Mouse (Mus musculus): ENCODE data around the gene Lipi. TPM values are rescaled to one million over a fixed set of nuclear protein-coding genes. Genes with fewer than 3 reads are reported as not detected.

Lipi gene
- 0.30 TPM in 1 of 2 replicates, not detected in the other for polyA plus RNA-seq (2015; fragmentation: Nextera tagmentation; extraction: Ambion mirVana)

DNA sequence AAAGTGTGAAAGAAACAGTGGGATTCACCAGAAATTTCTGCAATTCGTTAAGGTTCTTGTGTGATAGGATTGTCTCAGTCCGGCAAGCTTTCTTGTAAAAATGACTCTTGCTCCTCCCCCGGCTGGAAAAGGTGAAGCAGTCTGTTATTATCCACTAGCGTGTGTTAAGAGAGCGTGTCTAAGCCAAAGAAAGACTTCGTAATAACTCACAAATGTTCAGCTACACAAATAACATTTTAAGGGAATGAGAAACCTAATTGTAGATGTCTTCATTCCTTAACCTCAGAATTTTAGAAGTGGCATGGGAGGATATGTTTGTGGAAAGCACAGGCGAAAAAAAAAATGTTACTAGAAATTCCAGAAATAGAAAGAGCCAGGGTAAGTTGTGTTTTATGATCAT, at the start of gene Lipi:
Lipi (minus strand) TSS at position 101 of the 400 bp plus-strand sequence.
- Histone ChIP-seq H3K9ac (no peak within 1 kb of the TSS), H3K4me1 (no peaks in the 10 kb centered on the region), H3K27ac (no peak within 1 kb of the TSS), H3K36me3 (no peaks in the 10 kb centered on the region), H3K4me3 (replicated peaks) (no peak within 1 kb of the TSS), H3K4me2 (no peak within 1 kb of the TSS), H3K27me3 (no peaks in the 10 kb centered on the region), H3K9me3 (replicated peaks) (no peaks in the 10 kb centered on the region)
- no peak for ATAC-seq (replicated peaks; ENCODE audit: low FRiP score)
- 65% methylated on average over 7 of the region's 7 CpGs for WGBS

DNA sequence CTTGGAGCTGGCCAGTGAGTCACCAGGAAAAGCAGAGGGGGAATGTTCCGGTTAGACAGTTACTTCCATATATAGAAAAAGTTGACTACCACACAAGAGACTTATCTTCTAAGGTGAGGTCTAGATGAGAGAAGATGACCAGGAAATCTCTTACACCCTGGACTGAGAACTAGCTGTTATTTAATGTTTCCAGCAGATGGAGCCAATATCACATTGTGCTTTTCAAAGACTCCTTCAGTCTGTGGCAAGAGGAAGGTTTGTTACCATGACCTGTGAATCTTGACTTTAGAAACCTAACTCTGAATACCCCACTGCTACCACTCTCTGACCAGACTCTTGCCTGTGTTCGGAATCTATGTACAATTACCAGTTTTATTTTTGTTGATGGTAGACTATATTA, 42.0 kb upstream of the Lipi start:
- H3K27ac ChIP-seq, result no peak overlapping the region
- 87% methylated on average over 2 of the region's 2 CpGs for WGBS

DNA sequence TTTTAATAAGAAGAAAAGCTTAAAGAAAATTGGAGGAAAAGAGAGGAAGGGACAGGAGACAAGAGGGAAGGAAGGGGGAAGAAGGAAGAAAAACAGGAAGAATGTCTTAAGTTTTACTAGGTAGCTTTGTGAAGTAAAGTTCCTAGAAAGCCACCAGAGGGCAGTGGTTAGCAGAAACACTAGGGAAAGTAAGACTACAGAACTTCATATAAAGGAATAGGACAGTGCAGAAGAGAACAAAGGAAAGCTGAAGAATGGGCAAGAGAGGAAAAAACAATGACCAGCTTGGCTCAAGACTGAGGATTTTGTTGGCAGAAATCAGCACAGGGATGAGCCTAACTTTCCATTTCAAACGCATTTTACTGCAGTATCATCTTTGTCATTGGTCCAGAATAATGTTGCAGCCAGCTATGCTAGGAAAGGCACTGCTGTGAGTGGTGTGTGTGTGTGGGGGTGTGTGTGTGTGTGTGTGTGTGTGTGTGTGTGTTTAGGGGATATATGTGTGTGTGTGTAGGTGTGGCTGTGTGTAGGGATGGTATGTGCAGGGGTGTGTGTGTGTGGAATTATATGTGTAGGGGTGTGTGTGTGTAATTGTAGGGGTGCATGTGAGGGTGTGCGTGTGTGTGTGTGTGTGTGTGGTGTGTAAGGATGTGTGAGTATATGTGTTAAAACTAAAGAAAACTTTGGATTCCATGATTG, 31.9 kb upstream of the Lipi start:
- Histone ChIP-seq H3K27me3 (no peaks in the 10 kb centered on the region), H3K9ac (no peak overlapping the region), H3K9me3 (replicated peaks) (no peaks in the 10 kb centered on the region), H3K36me3 (no peaks in the 10 kb centered on the region), H3K4me1 (no peaks in the 10 kb centered on the region), H3K4me2 (no peak overlapping the region), H3K27ac (no peak overlapping the region), H3K4me3 (replicated peaks) (no peak overlapping the region)
- 0 out of 2 replicates have a peak, but pooled peaks have one; percentile 62 for ATAC-seq (replicated peaks; ENCODE audit: low FRiP score)
- WGBS, result 80% methylated on average over 2 of the region's 2 CpGs

More for the DNA sequence above, 42.0 kb upstream of the Lipi start:
- H3K4me2 ChIP-seq, result no peak overlapping the region
- H3K9ac ChIP-seq, result no peak overlapping the region
- no peaks in the 10 kb centered on the region for H3K9me3 ChIP-seq (replicated peaks)
- no peaks in the 10 kb centered on the region for H3K27me3 ChIP-seq
- ATAC-seq (replicated peaks; ENCODE audit: low FRiP score), result no peak
- H3K4me1 ChIP-seq, result no peaks in the 10 kb centered on the region
- no peaks in the 10 kb centered on the region for H3K36me3 ChIP-seq
- H3K4me3 ChIP-seq (replicated peaks), result no peak overlapping the region

DNA sequence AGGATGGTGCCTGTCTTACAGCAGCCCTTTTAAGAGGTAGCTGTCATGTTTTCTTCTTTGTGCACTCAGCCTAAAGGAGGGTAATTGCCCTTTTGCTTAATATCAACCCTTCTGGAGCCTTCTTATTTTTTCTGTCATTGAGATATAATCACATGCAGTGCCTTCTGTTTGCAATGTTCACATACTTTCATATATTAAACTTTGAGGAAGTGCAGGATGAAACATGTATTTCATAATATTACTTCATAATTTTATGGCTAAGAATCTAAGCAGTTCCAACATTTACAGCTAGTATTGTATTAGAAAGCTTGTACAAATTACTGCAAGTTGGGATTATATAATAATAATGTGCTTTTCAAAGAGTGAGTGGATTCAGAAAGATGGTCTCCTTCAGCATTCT, 26.7 kb upstream of the Lipi start:
- Histone ChIP-seq H3K36me3 (no peaks in the 10 kb centered on the region), H3K4me1 (no peaks in the 10 kb centered on the region), H3K9me3 (replicated peaks) (no peaks in the 10 kb centered on the region), H3K4me2 (no peak overlapping the region), H3K4me3 (replicated peaks) (no peak overlapping the region), H3K9ac (no peak overlapping the region), H3K27me3 (no peaks in the 10 kb centered on the region), H3K27ac (no peak overlapping the region)
- no peak for ATAC-seq (replicated peaks; ENCODE audit: low FRiP score)

DNA sequence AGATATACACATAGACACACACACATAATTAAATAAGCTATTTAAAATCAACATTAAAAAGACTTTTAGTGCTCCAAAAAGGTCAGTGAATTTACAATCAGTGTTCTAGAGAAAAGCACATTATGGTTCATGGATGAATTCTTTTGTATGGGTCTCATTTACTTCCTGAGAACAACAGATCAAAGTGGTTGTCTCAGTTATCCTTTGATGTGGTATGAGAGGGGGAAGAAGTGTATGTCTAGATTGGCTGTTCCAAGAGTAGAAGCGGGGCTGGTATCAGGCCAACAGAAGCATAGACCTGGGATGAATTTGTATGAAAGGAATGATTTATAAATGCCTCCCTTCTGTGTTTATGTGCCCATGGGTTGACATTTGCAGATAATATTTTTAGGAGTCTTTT, 20.6 kb upstream of the Lipi start:
- Histone ChIP-seq H3K27ac (no peak overlapping the region), H3K4me3 (replicated peaks) (no peak overlapping the region), H3K9me3 (replicated peaks) (no peaks in the 10 kb centered on the region), H3K36me3 (no peaks in the 10 kb centered on the region), H3K4me1 (no peaks in the 10 kb centered on the region), H3K27me3 (no peaks in the 10 kb centered on the region), H3K9ac (no peak overlapping the region), H3K4me2 (no peak overlapping the region)
- 61% methylated on average over 1 of the region's 1 CpGs for WGBS
- no peak for ATAC-seq (replicated peaks; ENCODE audit: low FRiP score)

DNA sequence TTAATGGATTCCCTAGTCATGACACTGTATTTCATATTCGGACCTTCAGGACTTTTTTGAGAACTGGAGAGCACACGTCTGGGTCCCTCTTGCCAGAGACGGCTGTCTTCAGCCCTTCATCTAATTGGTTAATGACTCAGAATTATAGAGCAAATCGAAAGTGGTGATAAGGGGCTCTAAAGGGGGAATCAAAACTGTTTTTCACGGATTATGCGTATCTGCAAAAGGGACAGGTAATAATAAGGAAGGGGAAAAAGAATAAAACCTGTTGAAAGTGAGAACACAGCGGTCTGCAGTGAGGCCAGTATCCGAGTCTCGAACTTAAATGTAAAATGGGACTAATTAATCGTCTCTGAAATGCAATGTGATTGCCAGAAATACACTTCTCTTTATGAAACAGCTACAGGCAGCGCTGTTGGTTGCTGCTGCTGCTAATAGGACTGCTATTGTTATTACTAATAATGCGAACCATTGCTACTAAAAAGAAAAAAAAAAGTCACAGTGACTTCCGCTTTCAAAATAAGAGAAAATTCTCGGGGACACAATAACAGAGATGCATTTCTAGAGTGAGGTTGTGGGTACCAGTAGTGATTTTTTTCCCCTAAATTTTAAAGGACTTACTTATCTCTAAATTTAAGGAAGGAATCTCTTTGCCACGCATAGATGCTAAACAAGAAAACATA, 7.8 kb upstream of the Lipi start:
- Histone ChIP-seq H3K4me3 (replicated peaks) (peak overlapping the region; percentile 75), H3K36me3 (no peaks in the 10 kb centered on the region), H3K27ac (no peak overlapping the region), H3K27me3 (peaks cover 12% of the 10 kb centered on the region; the same call in 1 of the 2 replicates), H3K9me3 (replicated peaks) (no peaks in the 10 kb centered on the region), H3K4me2 (peak overlapping the region; percentile 94), H3K4me1 (peaks cover 4% of the 10 kb centered on the region; the same call in 1 of the 2 replicates), H3K9ac (peak overlapping the region; percentile 42; the same call in 1 of the 2 replicates)
- 13% methylated on average over 15 of the region's 15 CpGs for WGBS
- peak; percentile 30; the same call in 1 of the 2 replicates for ATAC-seq (replicated peaks; ENCODE audit: low FRiP score)

DNA sequence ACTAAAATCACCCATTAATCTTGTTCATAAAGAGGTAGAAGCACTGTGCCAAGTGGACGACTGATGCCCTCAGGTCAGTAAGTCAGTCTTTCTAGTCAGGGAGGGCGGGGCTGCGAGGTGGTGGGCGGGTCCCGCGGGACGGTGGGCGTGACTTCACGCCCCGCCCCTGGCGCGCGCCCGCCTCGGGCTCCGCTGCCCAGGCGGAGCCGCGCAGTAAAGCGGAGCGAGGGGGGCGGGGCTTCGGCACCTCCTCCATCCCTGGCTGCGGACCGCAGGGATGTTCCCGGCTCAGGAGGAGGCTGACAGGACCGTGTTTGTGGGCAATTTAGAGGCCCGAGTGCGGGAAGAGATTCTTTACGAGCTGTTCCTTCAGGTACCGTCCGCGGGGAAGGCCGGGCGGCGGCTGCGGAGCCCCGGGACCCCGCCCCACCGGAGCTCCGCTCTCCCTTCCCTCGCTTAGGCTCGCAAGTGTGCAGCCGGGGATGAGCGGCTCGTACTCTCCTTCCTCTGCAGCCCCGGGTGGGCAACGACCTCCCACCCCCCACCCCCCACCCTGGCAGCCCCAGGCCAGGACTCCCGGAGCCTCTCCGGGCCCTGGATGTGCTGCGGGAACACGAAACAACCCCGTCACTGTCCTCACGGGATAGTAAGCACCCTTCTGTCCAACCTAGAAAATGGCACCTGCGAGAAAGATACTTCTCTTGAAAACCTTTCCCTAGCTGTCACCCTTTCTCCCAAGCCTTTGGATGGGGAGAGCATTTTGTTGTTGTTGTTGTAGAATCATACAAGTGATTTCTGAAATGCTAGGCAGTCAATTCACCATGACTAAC, 7.0 kb upstream of the Lipi start, which contains the start of gene Rbm11:
Rbm11 (plus strand) TSS at position 174 of the 830 bp plus-strand sequence.
- Histone ChIP-seq H3K4me1 (peaks cover 4% of the 10 kb centered on the region; the same call in 1 of the 2 replicates), H3K9ac (peak within 1 kb of the TSS; percentile 42), H3K27ac (no peak within 1 kb of the TSS), H3K4me2 (peak within 1 kb of the TSS; percentile 94), H3K9me3 (replicated peaks) (no peaks in the 10 kb centered on the region), H3K4me3 (replicated peaks) (peak within 1 kb of the TSS; percentile 75), H3K36me3 (no peaks in the 10 kb centered on the region), H3K27me3 (peaks cover 12% of the 10 kb centered on the region; the same call in 1 of the 2 replicates)
- WGBS, result under 1% methylated on average over 55 of the region's 55 CpGs
- peak; percentile 99 for ATAC-seq (replicated peaks; ENCODE audit: low FRiP score)

DNA sequence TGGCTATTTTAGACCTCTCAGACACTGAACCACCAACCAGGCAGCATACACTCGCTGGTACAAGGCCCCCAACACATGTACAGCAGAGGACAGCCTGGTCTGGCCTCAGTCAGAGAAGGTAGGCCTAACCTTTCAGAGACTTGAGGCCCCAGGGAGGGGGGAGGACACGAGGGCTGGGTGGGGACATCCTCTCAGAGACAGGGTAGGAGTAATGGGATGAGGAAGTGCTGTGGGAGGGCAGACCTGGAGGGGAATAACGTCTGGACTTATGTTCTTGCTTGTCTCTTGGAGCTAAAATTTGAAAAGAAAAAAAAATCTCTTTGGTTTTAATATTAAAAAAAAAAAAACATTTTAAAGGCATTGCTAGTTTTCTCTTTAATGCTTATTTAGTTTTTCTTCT, 605 bp upstream of the Lipi start:
- H3K27me3 ChIP-seq, result no peaks in the 10 kb centered on the region
- H3K4me3 ChIP-seq (replicated peaks), result no peak overlapping the region
- ATAC-seq (replicated peaks; ENCODE audit: low FRiP score), result no peak
- H3K4me1 ChIP-seq, result no peaks in the 10 kb centered on the region
- H3K27ac ChIP-seq, result no peak overlapping the region
- whole genome bisulfite sequencing, result 18% methylated on average over 3 of the region's 3 CpGs
- no peak overlapping the region for H3K9ac ChIP-seq
- H3K9me3 ChIP-seq (replicated peaks), result no peaks in the 10 kb centered on the region
- H3K4me2 ChIP-seq, result no peak overlapping the region
- no peaks in the 10 kb centered on the region for H3K36me3 ChIP-seq

DNA sequence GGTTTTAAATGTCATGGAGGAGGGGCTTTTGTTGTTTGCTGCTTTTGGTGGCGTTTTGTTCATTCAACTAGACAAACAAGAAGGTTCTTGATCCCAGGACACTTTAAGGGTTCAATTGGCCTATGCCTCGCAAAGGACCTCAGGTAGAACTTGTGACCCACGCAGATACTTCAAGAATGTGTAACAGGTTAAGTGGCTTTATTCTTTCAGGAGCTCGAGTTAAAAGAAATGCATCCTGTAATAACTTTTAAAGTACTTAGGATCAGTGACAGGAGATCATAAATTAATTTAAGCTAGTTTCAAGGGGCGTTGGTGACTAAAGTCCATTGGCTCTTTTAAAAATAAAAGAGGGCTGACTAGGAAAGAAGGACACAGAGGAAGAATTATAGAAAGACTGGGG, 3.6 kb downstream of the Lipi start:
- WGBS, result 23% methylated on average over 5 of the region's 5 CpGs
- Histone ChIP-seq H3K4me1 (no peaks in the 10 kb centered on the region), H3K9ac (no peak overlapping the region), H3K27ac (no peak overlapping the region), H3K27me3 (no peaks in the 10 kb centered on the region), H3K4me3 (replicated peaks) (no peak overlapping the region), H3K9me3 (replicated peaks) (no peaks in the 10 kb centered on the region), H3K4me2 (no peak overlapping the region), H3K36me3 (no peaks in the 10 kb centered on the region)
- ATAC-seq (replicated peaks; ENCODE audit: low FRiP score), result no peak

DNA sequence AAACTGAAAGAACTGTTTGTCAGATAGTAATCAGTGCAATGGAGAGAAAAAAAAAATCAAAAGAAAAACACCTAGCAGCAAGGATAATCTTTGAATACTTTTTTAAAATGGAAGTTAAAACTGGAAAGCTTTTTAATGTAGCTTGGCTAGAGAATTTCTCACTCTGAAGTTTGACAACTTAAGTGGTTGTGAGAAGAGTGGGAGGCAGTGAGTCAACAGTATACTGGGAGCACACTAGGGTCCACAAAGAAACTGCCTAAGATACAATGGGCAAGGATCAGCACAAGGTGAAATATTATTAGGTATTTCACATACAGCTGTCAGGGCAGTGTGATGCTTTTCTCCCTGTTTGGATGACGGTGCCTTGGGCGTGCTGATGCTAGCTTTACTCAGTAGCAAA, 23.0 kb downstream of the Lipi start:
- Histone ChIP-seq H3K4me1 (no peaks in the 10 kb centered on the region), H3K27ac (no peak overlapping the region), H3K9ac (no peak overlapping the region), H3K9me3 (replicated peaks) (no peaks in the 10 kb centered on the region), H3K4me3 (replicated peaks) (no peak overlapping the region), H3K36me3 (no peaks in the 10 kb centered on the region), H3K4me2 (no peak overlapping the region), H3K27me3 (no peaks in the 10 kb centered on the region)
- ATAC-seq (replicated peaks; ENCODE audit: low FRiP score), result no peak
- WGBS, result 89% methylated on average over 2 of the region's 2 CpGs

DNA sequence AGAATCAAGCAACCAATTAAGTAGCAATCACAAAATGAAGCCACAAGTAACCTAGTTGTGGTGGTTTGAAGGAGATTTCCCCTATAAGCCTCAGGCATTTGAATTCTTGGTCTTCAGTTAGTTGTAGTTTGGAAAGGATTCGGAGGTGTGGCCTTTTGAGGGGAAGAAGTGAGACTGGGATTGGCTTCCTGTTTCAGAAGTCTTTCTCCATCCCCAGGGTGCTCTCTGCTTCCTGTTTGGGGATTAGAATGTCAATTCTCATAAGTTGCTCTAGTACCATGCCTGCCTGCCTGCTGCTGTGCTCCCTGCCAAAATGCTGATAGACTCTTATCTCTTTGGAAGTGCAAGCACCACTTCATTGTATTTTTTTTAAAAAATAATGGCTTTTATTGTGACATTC, 40.6 kb downstream of the Lipi start:
- ATAC-seq (replicated peaks; ENCODE audit: low FRiP score), result no peak
- Histone ChIP-seq H3K27me3 (no peaks in the 10 kb centered on the region), H3K36me3 (no peaks in the 10 kb centered on the region), H3K9ac (no peak overlapping the region), H3K4me2 (no peak overlapping the region), H3K27ac (no peak overlapping the region), H3K4me3 (replicated peaks) (no peak overlapping the region), H3K4me1 (no peaks in the 10 kb centered on the region), H3K9me3 (replicated peaks) (no peaks in the 10 kb centered on the region)
- WGBS, result 75% methylated on average over 1 of the region's 1 CpGs

Data from kidney, embryonic 15.5 days (tissue).